Mouse (Mus musculus) lung, embryonic 16.5 days (tissue): Measurements from ENCODE around the gene Trio. TPM values are rescaled to one million over a fixed set of nuclear protein-coding genes. Genes with fewer than 3 reads are reported as not detected.

Experiments
- ATAC-seq: fragments of 200-750 bp; cut with Nextera tagmentation; 2 replicates; pipeline ENCODE4 v1.8.0; 2017; ENCODE audit warnings: low read depth, mild to moderate bottlenecking, moderate library complexity
- H3K27ac ChIP-seq: fragments of 300-500 bp; sonication (generic); 2 replicates; pipeline ENCODE4 v1.5.1; 2014; ENCODE audit warnings: mild to moderate bottlenecking, control low read depth, low read length
- H3K27me3 ChIP-seq: fragments of 300-500 bp; sonication (generic); 2 replicates; pipeline ENCODE4 v1.6.1; 2014; ENCODE audit warnings: low read depth, low read length, mixed read lengths; ENCODE audit not compliant: control insufficient read depth, insufficient read depth
- H3K36me3 ChIP-seq: fragments of 300-500 bp; sonication (generic); 2 replicates; pipeline ENCODE4 v1.6.1; 2014; ENCODE audit warnings: low read length; ENCODE audit not compliant: control insufficient read depth, insufficient read depth
- H3K4me1 ChIP-seq: fragments of 300-500 bp; sonication (generic); replicated peaks from 2 replicates; pipeline ENCODE4 v1.6.1; 2014; ENCODE audit warnings: low read length, mixed read lengths; ENCODE audit not compliant: control insufficient read depth, insufficient read depth
- H3K4me2 ChIP-seq: fragments of 300-500 bp; sonication (generic); 2 replicates; pipeline ENCODE4 v1.6.1; 2014; ENCODE audit warnings: low read depth, low read length, control low read depth
- H3K4me3 ChIP-seq: fragments of 300-500 bp; sonication (generic); 2 replicates; pipeline ENCODE4 v1.5.1; 2014; ENCODE audit warnings: mild to moderate bottlenecking, low read length, control low read depth
- H3K9ac ChIP-seq: fragments of 300-500 bp; sonication (generic); 2 replicates; pipeline ENCODE4 v1.6.1; 2014; ENCODE audit warnings: low read length, control low read depth
- H3K9me3 ChIP-seq: fragments of 300-500 bp; sonication (generic); 2 replicates; pipeline ENCODE4 v1.6.1; 2016; ENCODE audit warnings: low read length; ENCODE audit not compliant: control insufficient read depth
- WGBS: fragments of 180-500 bp; shearing (Covaris S2); extraction: QIAGEN DNeasy Blood & Tissue Kit; methylation state at CpG from one replicate; pipeline ENCODE4 v1.1.7; 2014; 5-methylcytosine and 5-hydroxymethylcytosine counted together
- polyA plus RNA-seq: library from polyadenylated mRNA; unstranded; fragments of >200 nt; fragmentation: Nextera tagmentation; extraction: Ambion mirVana; gene quantifications from 2 replicates; pipeline ENCODE4 v1.2.1, GENCODE M21; 2015

The Trio gene
- polyA plus RNA-seq, 1 experiment from 2014 or later, result 16.4 TPM

- Histone ChIP-seq H3K27ac (no peak overlapping the region), H3K27me3 (no peaks in the 10 kb centered on the region), H3K9me3 (no peaks in the 10 kb centered on the region), H3K9ac (no peak overlapping the region), H3K4me2 (no peak overlapping the region), H3K4me3 (no peak overlapping the region), H3K36me3 (no peaks in the 10 kb centered on the region), H3K4me1 (peaks cover 2% of the 10 kb centered on the region; the same call in 1 of the 2 replicates)
- 31% methylated on average over 9 of the region's 9 CpGs for WGBS
- ATAC-seq, result peak; percentile 21; the same call in 1 of the 2 replicates
Observed at GRCm38 (mm10) chr15:27688041-27688651, 337.5 kb downstream of the Trio start.

- no peaks in the 10 kb centered on the region for H3K36me3 ChIP-seq
- H3K9ac ChIP-seq, result no peak overlapping the region
- no peak for ATAC-seq
- no peak overlapping the region for H3K4me3 ChIP-seq
- H3K4me2 ChIP-seq, result no peak overlapping the region
- peaks cover 5% of the 10 kb centered on the region; the same call in 1 of the 2 replicates for H3K4me1 ChIP-seq
- no peaks in the 10 kb centered on the region for H3K9me3 ChIP-seq
- H3K27me3 ChIP-seq, result no peaks in the 10 kb centered on the region
- WGBS, result 85% methylated on average over 7 of the region's 7 CpGs
- H3K27ac ChIP-seq, result no peak overlapping the region
Observed at GRCm38 (mm10) chr15:27684813-27685212, 340.8 kb downstream of the Trio start.

- no peaks in the 10 kb centered on the region for H3K9me3 ChIP-seq
- H3K27ac ChIP-seq, result 0 out of 2 replicates have a peak overlapping the region, but pooled peaks have one; percentile 13
- no peaks in the 10 kb centered on the region for H3K27me3 ChIP-seq
- H3K9ac ChIP-seq, result no peak overlapping the region
- no peak overlapping the region for H3K4me3 ChIP-seq
- no peak for ATAC-seq
- peaks cover 3% of the 10 kb centered on the region; the same call in 1 of the 2 replicates for H3K4me1 ChIP-seq
- WGBS, result 79% methylated on average over 1 of the region's 1 CpGs
- H3K36me3 ChIP-seq, result no peaks in the 10 kb centered on the region
- H3K4me2 ChIP-seq, result no peak overlapping the region
Observed at GRCm38 (mm10) chr15:27683206-27683605, 342.4 kb downstream of the Trio start.

- WGBS, result 19% methylated on average over 9 of the region's 9 CpGs
- no peaks in the 10 kb centered on the region for H3K27me3 ChIP-seq
- ATAC-seq, result no peak
- H3K27ac ChIP-seq, result peak overlapping the region; percentile 72
- no peaks in the 10 kb centered on the region for H3K36me3 ChIP-seq
- H3K9me3 ChIP-seq, result no peaks in the 10 kb centered on the region
- no peak overlapping the region for H3K4me3 ChIP-seq
- peak overlapping the region; percentile 7; the same call in 1 of the 2 replicates for H3K4me2 ChIP-seq
- peaks cover 3% of the 10 kb centered on the region; the same call in 1 of the 2 replicates for H3K4me1 ChIP-seq
- H3K9ac ChIP-seq, result no peak overlapping the region
Observed at GRCm38 (mm10) chr15:27682619-27683018, 343.0 kb downstream of the Trio start.

- H3K27ac ChIP-seq, result no peak within 1 kb of the TSS; the same call in 1 of the 2 replicates
- H3K4me3 ChIP-seq, result peak within 1 kb of the TSS; percentile 72
- no peaks in the 10 kb centered on the region for H3K9me3 ChIP-seq
- no peaks in the 10 kb centered on the region for H3K36me3 ChIP-seq
- WGBS, result 1% methylated on average over 57 of the region's 59 CpGs
- H3K4me1 ChIP-seq, result peaks cover 3% of the 10 kb centered on the region; the same call in 1 of the 2 replicates
- ATAC-seq, result peak; percentile 99
- no peaks in the 10 kb centered on the region for H3K27me3 ChIP-seq
- H3K9ac ChIP-seq, result peak within 1 kb of the TSS; percentile 77
- H3K4me2 ChIP-seq, result peak within 1 kb of the TSS; percentile 93
Observed at GRCm38 (mm10) chr15:27681419-27682187, 344.0 kb downstream of the Trio start, which contains the start of gene Otulinl. Gene Otulinl (minus strand): TSS chr15:27681579.

- H3K4me1 ChIP-seq, result peaks cover 3% of the 10 kb centered on the region; the same call in 1 of the 2 replicates
- peak overlapping the region; percentile 72 for H3K4me3 ChIP-seq
- no peaks in the 10 kb centered on the region for H3K9me3 ChIP-seq
- H3K9ac ChIP-seq, result peak overlapping the region; percentile 77
- no peaks in the 10 kb centered on the region for H3K27me3 ChIP-seq
- peak; percentile 23 for ATAC-seq
- H3K4me2 ChIP-seq, result peak overlapping the region; percentile 93
- H3K36me3 ChIP-seq, result no peaks in the 10 kb centered on the region
- no peak overlapping the region for H3K27ac ChIP-seq
- WGBS, result 2% methylated on average over 27 of the region's 28 CpGs
Observed at GRCm38 (mm10) chr15:27680997-27681396, 344.7 kb downstream of the Trio start.

Other genes starting within 250 kb of the Trio start
- gene Dnah5, start 177.9 kb upstream of the Trio start, polyA plus RNA-seq, result 0.36 and 0.58 TPM in 2 replicates